Mouse (Mus musculus) heart, postnatal 0 days (tissue): ENCODE measurements around the gene Mpp4. TPM values are rescaled to one million over a fixed set of nuclear protein-coding genes. Genes with fewer than 3 reads are reported as not detected.

Source experiments
- ATAC-seq: fragments of 200-750 bp; cut with Nextera tagmentation; 2 replicates; pipeline ENCODE4 v1.8.0; 2017; ENCODE audit warnings: low read depth, moderate number of reproducible peaks, moderate library complexity; ENCODE audit not compliant: insufficient read depth
- DNase-seq: peaks from one replicate; pipeline ENCODE4 v3.0.0-alpha.2; 2016; ENCODE audit warnings: low spot score
- H3K27ac ChIP-seq: fragments of 300-500 bp; sonication (generic); 2 replicates; pipeline ENCODE4 v1.5.1; 2014; ENCODE audit warnings: low read depth, mild to moderate bottlenecking
- H3K27me3 ChIP-seq: fragments of 300-500 bp; sonication (generic); 2 replicates; pipeline ENCODE4 v1.6.1; 2014; ENCODE audit warnings: low read length, mixed read lengths; ENCODE audit not compliant: control insufficient read depth, insufficient read depth
- H3K36me3 ChIP-seq: fragments of 300-500 bp; sonication (generic); replicated peaks from 2 replicates; pipeline ENCODE4 v1.6.1; 2014; ENCODE audit warnings: low read length, mixed read lengths; ENCODE audit not compliant: control insufficient read depth, insufficient read depth
- H3K4me1 ChIP-seq: fragments of 300-500 bp; sonication (generic); 2 replicates; pipeline ENCODE4 v1.6.1; 2014; ENCODE audit warnings: antibody characterized with exemption; ENCODE audit not compliant: control insufficient read depth, insufficient read depth
- H3K4me2 ChIP-seq: fragments of 300-500 bp; sonication (generic); 2 replicates; pipeline ENCODE4 v1.6.1; 2014; ENCODE audit warnings: low read depth, mild to moderate bottlenecking, low read length, moderate library complexity
- H3K4me3 ChIP-seq: fragments of 300-500 bp; sonication (generic); 2 replicates; pipeline ENCODE4 v1.5.1; 2014; ENCODE audit warnings: low read depth, low read length
- H3K9ac ChIP-seq: fragments of 300-500 bp; sonication (generic); replicated peaks from 2 replicates; pipeline ENCODE4 v1.6.1; 2014; ENCODE audit warnings: low read depth, low read length, mixed read lengths
- H3K9me3 ChIP-seq: fragments of 300-500 bp; sonication (generic); replicated peaks from 2 replicates; pipeline ENCODE4 v1.6.1; 2016; ENCODE audit warnings: low read length; ENCODE audit not compliant: control insufficient read depth
- CTCF ChIP-seq: IDR thresholded peaks from 2 replicates; pipeline ENCODE4 v1.5.1; 2016; ENCODE audit warnings: antibody characterized with exemption, control low read depth, low read depth
- EP300 ChIP-seq: IDR thresholded peaks from 2 replicates; pipeline ENCODE4 v1.6.1; 2016; ENCODE audit warnings: antibody characterized with exemption, low read depth
- WGBS: fragments of 180-500 bp; shearing (Covaris S2); extraction: QIAGEN DNeasy Blood & Tissue Kit; methylation state at CpG from one replicate; pipeline ENCODE4 v1.1.7; 2014; 5-methylcytosine and 5-hydroxymethylcytosine counted together
- polyA plus RNA-seq: library from polyadenylated mRNA; unstranded; fragments of >200 nt; fragmentation: Nextera tagmentation; extraction: Ambion mirVana; gene quantifications from 2 replicates; pipeline ENCODE4 v1.2.1, GENCODE M21; 2015
- total RNA-seq: library from RNA; depleted of rRNA; stranded (reverse); fragments of >200 nt; gene quantifications from 2 replicates; pipeline ENCODE4 v1.2.3, GENCODE M21; 2014; ENCODE audit warnings: low replicate concordance; rRNA removed

Mpp4 gene
- total RNA-seq (not detected in 2 replicates), polyA plus RNA-seq (0.05 TPM in 1 of 2 replicates, not detected in the other)

DNA sequence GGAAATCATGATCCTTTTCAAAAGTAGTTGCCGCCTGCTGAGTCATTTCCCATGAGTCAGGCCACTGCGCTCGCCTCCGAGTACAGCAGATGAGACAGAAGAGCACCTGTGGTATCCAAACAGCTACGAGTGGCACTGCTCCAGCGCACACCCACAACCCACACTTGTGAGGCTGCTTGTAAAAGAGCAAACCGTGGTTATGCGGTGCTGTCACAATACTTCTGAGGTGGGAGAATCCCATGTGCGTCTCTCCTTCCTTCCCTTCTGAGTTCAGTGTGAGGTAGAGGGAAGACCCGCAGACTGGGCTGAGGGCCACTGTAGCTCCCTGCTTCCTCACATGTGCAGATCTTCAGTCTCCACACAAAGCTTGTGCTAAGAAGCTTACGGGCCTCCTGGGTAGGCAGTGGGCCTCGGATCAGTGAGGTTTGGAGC lies at the start of gene Mpp4:
TSS of gene Mpp4 (minus strand) at position 360 of the 432 bp plus-strand sequence.
- ATAC-seq (no peak), DNase-seq (no peak)
- TF ChIP-seq CTCF (no peak), EP300 (no peak)
- Histone ChIP-seq H3K27ac (no peak within 1 kb of the TSS), H3K9me3 (no peaks in the 10 kb centered on the region), H3K27me3 (no peaks in the 10 kb centered on the region), H3K9ac (no peak within 1 kb of the TSS), H3K4me3 (no peak within 1 kb of the TSS), H3K4me2 (no peak within 1 kb of the TSS), H3K4me1 (no peaks in the 10 kb centered on the region), H3K36me3 (peaks cover 37% of the 10 kb centered on the region)
- 65% methylated on average over 12 of the region's 12 CpGs for WGBS

DNA sequence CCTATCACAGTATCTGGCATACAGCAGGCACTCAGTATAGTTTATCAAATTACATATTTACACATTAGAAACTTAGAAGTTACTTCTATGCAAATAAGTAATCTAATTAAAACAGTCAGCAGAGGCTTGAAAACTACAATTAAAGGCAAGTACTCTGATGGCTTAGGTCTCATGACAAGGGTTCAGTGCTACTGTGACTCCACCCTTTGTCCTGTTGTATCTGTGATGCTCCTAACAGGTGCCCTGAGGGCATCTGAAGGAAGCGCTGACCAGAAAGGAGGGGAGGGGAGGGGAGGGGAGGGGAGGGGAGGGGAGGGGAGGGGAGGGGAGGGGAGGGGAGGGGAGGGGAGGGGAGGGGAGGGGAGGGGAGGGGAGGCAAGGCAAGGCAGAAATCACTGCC lies 49.8 kb upstream of the Mpp4 start:
- H3K4me3 ChIP-seq = no peak overlapping the region
- no peaks in the 10 kb centered on the region for H3K9me3 ChIP-seq
- no peak overlapping the region for H3K27ac ChIP-seq
- no peak overlapping the region for H3K9ac ChIP-seq
- WGBS = no CpG with 5 or more reads among the region's 1 CpGs
- ATAC-seq = no peak
- no peak for DNase-seq
- H3K27me3 ChIP-seq = no peaks in the 10 kb centered on the region
- no peaks in the 10 kb centered on the region for H3K4me1 ChIP-seq
- H3K36me3 ChIP-seq = peaks cover 24% of the 10 kb centered on the region; the same call in 1 of the 2 replicates
- TF ChIP-seq CTCF (no peak), EP300 (no peak)
- H3K4me2 ChIP-seq = no peak overlapping the region

DNA sequence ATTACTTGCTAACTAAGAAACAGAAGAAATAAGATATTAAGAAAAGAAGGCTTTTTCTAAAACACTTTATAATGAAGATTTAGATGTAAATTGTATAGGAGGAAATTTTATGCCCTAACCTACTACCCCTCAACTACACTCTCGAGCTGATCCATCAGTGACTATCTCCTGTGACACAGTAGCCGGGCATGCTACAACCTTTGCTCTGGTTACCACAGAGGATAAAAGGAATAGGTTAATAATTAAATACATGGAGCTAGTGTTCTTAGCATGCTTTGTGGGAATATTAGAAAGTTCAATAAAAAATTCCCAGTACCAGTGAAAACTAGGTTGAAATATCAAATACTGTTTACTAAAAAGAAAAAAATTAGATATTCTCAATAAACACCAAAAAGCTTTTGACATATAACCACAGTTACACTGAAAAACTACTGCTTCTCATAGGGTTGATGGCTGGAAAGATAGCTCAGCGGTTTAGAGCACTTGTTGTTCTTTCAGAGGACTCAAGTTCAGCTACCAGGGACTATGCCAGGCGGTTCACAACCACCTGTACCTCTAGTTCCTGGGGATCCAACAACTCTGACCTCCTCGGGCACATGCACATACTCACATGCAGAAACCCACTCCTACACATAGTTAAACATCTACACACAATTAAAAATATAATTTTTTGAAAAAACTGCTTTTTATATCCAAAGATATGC lies 49.0 kb upstream of the Mpp4 start:
- Histone ChIP-seq H3K4me3 (no peak overlapping the region), H3K4me1 (no peaks in the 10 kb centered on the region), H3K4me2 (no peak overlapping the region), H3K27ac (no peak overlapping the region), H3K36me3 (peaks cover 17% of the 10 kb centered on the region; the same call in 1 of the 2 replicates), H3K9me3 (no peaks in the 10 kb centered on the region), H3K27me3 (no peaks in the 10 kb centered on the region), H3K9ac (no peak overlapping the region)
- no peak for DNase-seq
- TF ChIP-seq CTCF = no peak
- TF ChIP-seq EP300 = no peak
- ATAC-seq = no peak
- 82% methylated on average over 5 of the region's 5 CpGs for WGBS

DNA sequence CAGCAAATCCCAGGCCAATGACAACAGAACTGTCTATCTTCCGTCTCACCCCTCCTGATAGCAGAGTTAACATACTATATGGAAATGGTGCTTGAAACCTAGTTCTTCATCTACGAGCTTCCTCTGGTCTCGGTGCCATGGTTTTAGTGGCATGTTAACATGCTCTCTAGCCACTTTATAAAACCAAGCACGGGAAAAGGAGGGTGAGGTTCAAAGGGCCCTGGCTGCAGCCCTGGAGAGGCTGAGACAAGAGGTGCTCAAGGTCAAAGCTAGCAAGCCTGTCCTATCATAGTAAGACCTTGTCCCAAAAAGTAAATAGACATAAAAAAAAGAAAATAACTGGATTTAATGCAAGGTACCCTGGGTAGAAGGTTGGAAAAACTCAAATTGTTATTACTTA lies 48.5 kb upstream of the Mpp4 start:
- peaks cover 19% of the 10 kb centered on the region; the same call in 1 of the 2 replicates for H3K36me3 ChIP-seq
- no peaks in the 10 kb centered on the region for H3K27me3 ChIP-seq
- H3K9me3 ChIP-seq = no peaks in the 10 kb centered on the region
- TF ChIP-seq EP300 = no peak
- TF ChIP-seq CTCF = no peak
- H3K4me1 ChIP-seq = no peaks in the 10 kb centered on the region
- H3K27ac ChIP-seq = no peak overlapping the region
- no peak overlapping the region for H3K4me3 ChIP-seq
- no peak for DNase-seq
- 54% methylated on average over 4 of the region's 4 CpGs for WGBS
- H3K4me2 ChIP-seq = no peak overlapping the region
- ATAC-seq = no peak
- H3K9ac ChIP-seq = no peak overlapping the region

DNA sequence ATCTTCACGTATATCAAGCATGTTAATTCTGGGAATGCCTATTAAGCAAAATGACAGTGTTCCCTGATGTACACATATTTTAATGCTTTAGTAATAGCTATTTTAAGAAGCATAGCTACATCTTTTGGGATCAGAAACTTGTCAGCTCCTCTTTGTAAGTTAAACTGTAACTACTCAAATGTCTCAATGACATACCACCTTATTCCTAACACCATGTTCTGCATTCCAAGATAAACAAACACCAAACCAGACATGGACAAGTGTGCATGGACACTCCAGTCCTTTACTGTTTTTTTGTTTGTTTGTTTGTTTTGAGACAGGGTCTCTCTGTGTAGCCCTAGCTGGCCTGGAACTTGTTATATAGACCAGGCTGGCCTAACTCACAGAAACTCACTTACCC lies 45.1 kb upstream of the Mpp4 start:
- whole genome bisulfite sequencing = 67% methylated on average over 1 of the region's 1 CpGs
- no peak for ATAC-seq
- Histone ChIP-seq H3K9me3 (no peaks in the 10 kb centered on the region), H3K27me3 (no peaks in the 10 kb centered on the region), H3K4me3 (no peak overlapping the region), H3K36me3 (peaks cover 15% of the 10 kb centered on the region; the same call in 1 of the 2 replicates), H3K4me1 (no peaks in the 10 kb centered on the region), H3K4me2 (no peak overlapping the region), H3K9ac (no peak overlapping the region), H3K27ac (no peak overlapping the region)
- no peak for DNase-seq
- TF ChIP-seq CTCF (no peak), EP300 (no peak)

DNA sequence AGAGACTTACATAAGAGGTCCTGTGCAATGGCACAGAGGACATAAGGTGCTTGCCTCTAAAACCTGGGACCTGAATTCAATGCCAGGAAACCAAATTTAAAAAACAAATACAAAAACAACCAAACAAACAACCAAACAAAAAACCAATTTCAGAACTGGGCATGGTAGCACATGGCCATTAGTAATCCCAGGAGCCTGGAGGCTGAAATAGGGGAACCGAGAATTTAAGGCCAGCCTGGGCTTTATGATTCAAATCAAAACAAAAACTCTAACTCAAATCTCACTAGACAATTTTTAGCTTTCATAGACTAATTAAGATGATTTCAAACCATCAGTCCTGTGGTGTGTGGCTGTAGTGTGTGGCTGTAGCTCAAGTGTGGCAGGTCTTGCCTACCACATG lies 41.3 kb upstream of the Mpp4 start:
- H3K4me2 ChIP-seq = no peak overlapping the region
- H3K4me1 ChIP-seq = no peaks in the 10 kb centered on the region
- ATAC-seq (no peak), DNase-seq (no peak)
- TF ChIP-seq CTCF (no peak), EP300 (no peak)
- no peaks in the 10 kb centered on the region for H3K9me3 ChIP-seq
- WGBS = 87% methylated on average over 1 of the region's 1 CpGs
- no peak overlapping the region for H3K27ac ChIP-seq
- no peaks in the 10 kb centered on the region for H3K27me3 ChIP-seq
- H3K36me3 ChIP-seq = peaks cover 39% of the 10 kb centered on the region
- H3K4me3 ChIP-seq = no peak overlapping the region
- H3K9ac ChIP-seq = no peak overlapping the region
